Mouse (Mus musculus): ENCODE data around the gene Unc13a. TPM values are rescaled to one million over a fixed set of nuclear protein-coding genes. Genes with fewer than 3 reads are reported as not detected.

Unc13a gene
- polyA plus RNA-seq, 1 experiment from 2014 or later: 1.7 TPM

GRCm38 (mm10) chr8:71676020-71676741 is 4.6 kb upstream of the Unc13a start, which contains the start of gene Jak3:
Gene Jak3 (plus strand): TSS chr8:71676296.
- WGBS: 2% methylated on average over 40 of the region's 40 CpGs

GRCm38 (mm10) chr8:71675456-71676019 is 4.0 kb upstream of the Unc13a start:
- Histone ChIP-seq H3K27me3 (ENCODE audit: control insufficient read depth, insufficient read depth, low read length) (peaks cover 22% of the 10 kb centered on the region), H3K27ac (ENCODE audit: low read length) (peak overlapping the region; percentile 75; the same call in 1 of the 2 replicates), H3K4me2 (replicated peaks; ENCODE audit: low read depth, low read length) (peak overlapping the region; percentile 65), H3K4me1 (ENCODE audit: control insufficient read depth, insufficient read depth, low read length) (peaks cover 17% of the 10 kb centered on the region; the same call in 1 of the 2 replicates), H3K9me3 (ENCODE audit: control insufficient read depth, low read depth, low read length) (no peaks in the 10 kb centered on the region), H3K4me3 (ENCODE audit: low read depth, low read length) (peak overlapping the region; percentile 58), H3K36me3 (ENCODE audit: control insufficient read depth, insufficient read depth, low read length) (no peaks in the 10 kb centered on the region), H3K9ac (replicated peaks; ENCODE audit: low read depth, low read length) (no peak overlapping the region)
- ATAC-seq (ENCODE audit: insufficient number of reproducible peaks, insufficient read depth, low FRiP score, low read depth): no peak
- 40% methylated on average over 9 of the region's 9 CpGs for WGBS

More at GRCm38 (mm10) chr8:71676020-71676741, 4.6 kb upstream of the Unc13a start, which contains the start of gene Jak3:
- Histone ChIP-seq H3K9me3 (ENCODE audit: control insufficient read depth, low read depth, low read length) (no peaks in the 10 kb centered on the region), H3K9ac (replicated peaks; ENCODE audit: low read depth, low read length) (peak within 1 kb of the TSS; percentile 54), H3K4me3 (ENCODE audit: low read depth, low read length) (peak within 1 kb of the TSS; percentile 58), H3K27ac (ENCODE audit: low read length) (peak within 1 kb of the TSS; percentile 75; the same call in 1 of the 2 replicates), H3K27me3 (ENCODE audit: control insufficient read depth, insufficient read depth, low read length) (peaks cover 27% of the 10 kb centered on the region), H3K4me2 (replicated peaks; ENCODE audit: low read depth, low read length) (peak within 1 kb of the TSS; percentile 65), H3K4me1 (ENCODE audit: control insufficient read depth, insufficient read depth, low read length) (peaks cover 12% of the 10 kb centered on the region; the same call in 1 of the 2 replicates), H3K36me3 (ENCODE audit: control insufficient read depth, insufficient read depth, low read length) (no peaks in the 10 kb centered on the region)
- ATAC-seq (ENCODE audit: insufficient number of reproducible peaks, insufficient read depth, low FRiP score, low read depth): peak; percentile 42; the same call in 1 of the 2 replicates

- Histone ChIP-seq H3K9me3 (ENCODE audit: control insufficient read depth, low read depth, low read length) (no peaks in the 10 kb centered on the region), H3K4me2 (replicated peaks; ENCODE audit: low read depth, low read length) (no peak overlapping the region), H3K36me3 (ENCODE audit: control insufficient read depth, insufficient read depth, low read length) (no peaks in the 10 kb centered on the region), H3K4me3 (ENCODE audit: low read depth, low read length) (no peak overlapping the region), H3K9ac (replicated peaks; ENCODE audit: low read depth, low read length) (no peak overlapping the region), H3K4me1 (ENCODE audit: control insufficient read depth, insufficient read depth, low read length) (peaks cover 11% of the 10 kb centered on the region; the same call in 1 of the 2 replicates), H3K27ac (ENCODE audit: low read length) (no peak overlapping the region), H3K27me3 (ENCODE audit: control insufficient read depth, insufficient read depth, low read length) (peaks cover 9% of the 10 kb centered on the region)
- 72% methylated on average over 2 of the region's 2 CpGs for WGBS
- no peak for ATAC-seq (ENCODE audit: insufficient number of reproducible peaks, insufficient read depth, low FRiP score, low read depth)
Measured at GRCm38 (mm10) chr8:71674071-71674470, 2.5 kb upstream of the Unc13a start.

- peaks cover 16% of the 10 kb centered on the region; the same call in 1 of the 2 replicates for H3K4me1 ChIP-seq (ENCODE audit: control insufficient read depth, insufficient read depth, low read length)
- peak overlapping the region; percentile 45; the same call in 1 of the 2 replicates for H3K4me3 ChIP-seq (ENCODE audit: low read depth, low read length)
- H3K9me3 ChIP-seq (ENCODE audit: control insufficient read depth, low read depth, low read length): no peaks in the 10 kb centered on the region
- H3K36me3 ChIP-seq (ENCODE audit: control insufficient read depth, insufficient read depth, low read length): no peaks in the 10 kb centered on the region
- WGBS: 62% methylated on average over 6 of the region's 6 CpGs
- no peak for ATAC-seq (ENCODE audit: insufficient number of reproducible peaks, insufficient read depth, low FRiP score, low read depth)
- H3K9ac ChIP-seq (replicated peaks; ENCODE audit: low read depth, low read length): no peak overlapping the region
- H3K27me3 ChIP-seq (ENCODE audit: control insufficient read depth, insufficient read depth, low read length): no peaks in the 10 kb centered on the region
- H3K27ac ChIP-seq (ENCODE audit: low read length): no peak overlapping the region
- H3K4me2 ChIP-seq (replicated peaks; ENCODE audit: low read depth, low read length): peak overlapping the region; percentile 99; the same call in 1 of the 2 replicates
Measured at GRCm38 (mm10) chr8:71672168-71672735, 695 bp upstream of the Unc13a start.

GRCm38 (mm10) chr8:71670621-71671548 is 672 bp downstream of the Unc13a start:
- Histone ChIP-seq H3K9me3 (ENCODE audit: control insufficient read depth, low read depth, low read length) (no peaks in the 10 kb centered on the region), H3K27me3 (ENCODE audit: control insufficient read depth, insufficient read depth, low read length) (no peaks in the 10 kb centered on the region), H3K9ac (replicated peaks; ENCODE audit: low read depth, low read length) (no peak overlapping the region), H3K27ac (ENCODE audit: low read length) (no peak overlapping the region), H3K4me2 (replicated peaks; ENCODE audit: low read depth, low read length) (peak overlapping the region; percentile 99), H3K36me3 (ENCODE audit: control insufficient read depth, insufficient read depth, low read length) (no peaks in the 10 kb centered on the region), H3K4me1 (ENCODE audit: control insufficient read depth, insufficient read depth, low read length) (peaks cover 17% of the 10 kb centered on the region; the same call in 1 of the 2 replicates), H3K4me3 (ENCODE audit: low read depth, low read length) (peak overlapping the region; percentile 45)
- peak; percentile 10; the same call in 1 of the 2 replicates for ATAC-seq (ENCODE audit: insufficient number of reproducible peaks, insufficient read depth, low FRiP score, low read depth)
- WGBS: under 1% methylated on average over 59 of the region's 64 CpGs

- Histone ChIP-seq H3K4me1 (ENCODE audit: control insufficient read depth, insufficient read depth, low read length) (peaks cover 20% of the 10 kb centered on the region; the same call in 1 of the 2 replicates), H3K9ac (replicated peaks; ENCODE audit: low read depth, low read length) (no peak overlapping the region), H3K9me3 (ENCODE audit: control insufficient read depth, low read depth, low read length) (no peaks in the 10 kb centered on the region), H3K4me2 (replicated peaks; ENCODE audit: low read depth, low read length) (peak overlapping the region; percentile 99), H3K4me3 (ENCODE audit: low read depth, low read length) (peak overlapping the region; percentile 45), H3K27ac (ENCODE audit: low read length) (no peak overlapping the region), H3K36me3 (ENCODE audit: control insufficient read depth, insufficient read depth, low read length) (no peaks in the 10 kb centered on the region), H3K27me3 (ENCODE audit: control insufficient read depth, insufficient read depth, low read length) (no peaks in the 10 kb centered on the region)
- ATAC-seq (ENCODE audit: insufficient number of reproducible peaks, insufficient read depth, low FRiP score, low read depth): no peak
- 10% methylated on average over 12 of the region's 12 CpGs for WGBS
Measured at GRCm38 (mm10) chr8:71670198-71670597, 1.4 kb downstream of the Unc13a start.

GRCm38 (mm10) chr8:71668220-71668975 is 3.2 kb downstream of the Unc13a start:
- H3K4me1 ChIP-seq (ENCODE audit: control insufficient read depth, insufficient read depth, low read length): peaks cover 20% of the 10 kb centered on the region; the same call in 1 of the 2 replicates
- ATAC-seq (ENCODE audit: insufficient number of reproducible peaks, insufficient read depth, low FRiP score, low read depth): no peak
- no peaks in the 10 kb centered on the region for H3K27me3 ChIP-seq (ENCODE audit: control insufficient read depth, insufficient read depth, low read length)

More at GRCm38 (mm10) chr8:71668220-71668975, 3.2 kb downstream of the Unc13a start:
- Histone ChIP-seq H3K9ac (replicated peaks; ENCODE audit: low read depth, low read length) (no peak overlapping the region), H3K9me3 (ENCODE audit: control insufficient read depth, low read depth, low read length) (no peaks in the 10 kb centered on the region), H3K27ac (ENCODE audit: low read length) (no peak overlapping the region), H3K4me2 (replicated peaks; ENCODE audit: low read depth, low read length) (peak overlapping the region; percentile 27), H3K36me3 (ENCODE audit: control insufficient read depth, insufficient read depth, low read length) (no peaks in the 10 kb centered on the region), H3K4me3 (ENCODE audit: low read depth, low read length) (no peak overlapping the region)
- WGBS: 4% methylated on average over 21 of the region's 21 CpGs

All from stomach, embryonic 14.5 days (tissue).